Mouse (Mus musculus) midbrain, embryonic 15.5 days (tissue): ENCODE results near the gene Ndufa13. TPM values are rescaled to one million over a fixed set of nuclear protein-coding genes. Genes with fewer than 3 reads are reported as not detected.

ENCODE experiments used
- ATAC-seq: fragments of 200-750 bp; cut with Nextera tagmentation; replicated peaks from 2 replicates; pipeline ENCODE4 v1.8.0; 2017; ENCODE audit warnings: moderate TSS enrichment
- H3K27ac ChIP-seq: fragments of 300-500 bp; sonication (generic); 2 replicates; pipeline ENCODE4 v1.5.1; 2015; ENCODE audit warnings: mild to moderate bottlenecking, inconsistent platforms
- H3K27me3 ChIP-seq: fragments of 300-500 bp; sonication (generic); replicated peaks from 2 replicates; pipeline ENCODE4 v1.6.1; 2015; ENCODE audit warnings: inconsistent platforms
- H3K36me3 ChIP-seq: fragments of 300-500 bp; sonication (generic); replicated peaks from 2 replicates; pipeline ENCODE4 v1.6.1; 2015; ENCODE audit warnings: inconsistent platforms
- H3K4me1 ChIP-seq: fragments of 300-500 bp; sonication (generic); 2 replicates; pipeline ENCODE4 v1.6.1; 2015; ENCODE audit warnings: inconsistent platforms
- H3K4me2 ChIP-seq: fragments of 300-500 bp; sonication (generic); 2 replicates; pipeline ENCODE4 v1.6.1; 2015; ENCODE audit warnings: inconsistent platforms, mild to moderate bottlenecking, moderate library complexity
- H3K4me3 ChIP-seq: fragments of 300-500 bp; sonication (generic); 2 replicates; pipeline ENCODE4 v1.5.1; 2015; ENCODE audit warnings: mild to moderate bottlenecking, inconsistent platforms
- H3K9ac ChIP-seq: fragments of 300-500 bp; sonication (generic); 2 replicates; pipeline ENCODE4 v1.6.1; 2015; ENCODE audit warnings: mild to moderate bottlenecking, inconsistent platforms
- H3K9me3 ChIP-seq: fragments of 300-500 bp; sonication (generic); 2 replicates; pipeline ENCODE4 v1.6.1; 2016; ENCODE audit warnings: inconsistent platforms
- WGBS: fragments of 180-500 bp; shearing (Covaris S2); methylation state at CpG from one replicate; pipeline ENCODE4 v1.1.7; 2015; ENCODE audit warnings: mixed read lengths; 5-methylcytosine and 5-hydroxymethylcytosine counted together
- polyA plus RNA-seq: library from polyadenylated mRNA; unstranded; fragments of >200 nt; fragmentation: Nextera tagmentation; extraction: Ambion mirVana; gene quantifications from 2 replicates; pipeline ENCODE4 v1.2.1, GENCODE M21; 2015

Gene Ndufa13
- polyA plus RNA-seq, 1 experiment from 2014 or later: 172 TPM

- Histone ChIP-seq H3K36me3 (no peaks in the 10 kb centered on the region), H3K9ac (no peak within 1 kb of the TSS), H3K27me3 (peaks cover 80% of the 10 kb centered on the region), H3K4me1 (peaks cover 38% of the 10 kb centered on the region), H3K4me2 (peak within 1 kb of the TSS; percentile 45), H3K4me3 (peak within 1 kb of the TSS; percentile 27), H3K27ac (no peak within 1 kb of the TSS), H3K9me3 (no peaks in the 10 kb centered on the region)
- ATAC-seq: no peak
- WGBS: under 1% methylated on average over 60 of the region's 60 CpGs
Measured at GRCm38 (mm10) chr8:69887289-69888243, 14.8 kb downstream of the Ndufa13 start, which contains the start of gene Cilp2. Gene Cilp2 (minus strand): TSS chr8:69887687.

GRCm38 (mm10) chr8:69884141-69884540, 18.2 kb downstream of the Ndufa13 start:
- H3K9me3 ChIP-seq: no peaks in the 10 kb centered on the region
- peaks cover 100% of the 10 kb centered on the region for H3K27me3 ChIP-seq
- no peaks in the 10 kb centered on the region for H3K36me3 ChIP-seq
- ATAC-seq: no peak
- peaks cover 49% of the 10 kb centered on the region for H3K4me1 ChIP-seq
- H3K4me3 ChIP-seq: no peak overlapping the region
- H3K27ac ChIP-seq: no peak overlapping the region
- H3K4me2 ChIP-seq: no peak overlapping the region
- no peak overlapping the region for H3K9ac ChIP-seq
- 56% methylated on average over 13 of the region's 13 CpGs for WGBS

GRCm38 (mm10) chr8:69882833-69883600, 19.3 kb downstream of the Ndufa13 start:
- peak overlapping the region; percentile 42 for H3K4me3 ChIP-seq
- peaks cover 91% of the 10 kb centered on the region for H3K27me3 ChIP-seq
- peak overlapping the region; percentile 49 for H3K4me2 ChIP-seq
- no peak overlapping the region for H3K27ac ChIP-seq
- H3K36me3 ChIP-seq: no peaks in the 10 kb centered on the region
- ATAC-seq: peak; percentile 12; the same call in 1 of the 2 replicates
- no peak overlapping the region for H3K9ac ChIP-seq
- H3K9me3 ChIP-seq: no peaks in the 10 kb centered on the region
- H3K4me1 ChIP-seq: peaks cover 38% of the 10 kb centered on the region
- 12% methylated on average over 52 of the region's 52 CpGs for WGBS

GRCm38 (mm10) chr8:69882021-69882756, 20.2 kb downstream of the Ndufa13 start:
- H3K36me3 ChIP-seq: no peaks in the 10 kb centered on the region
- H3K4me1 ChIP-seq: peaks cover 30% of the 10 kb centered on the region; the same call in 1 of the 2 replicates
- peak overlapping the region; percentile 17; the same call in 1 of the 2 replicates for H3K9ac ChIP-seq
- peak overlapping the region; percentile 49 for H3K4me2 ChIP-seq
- ATAC-seq: peak; percentile 81
- H3K4me3 ChIP-seq: peak overlapping the region; percentile 42
- H3K27me3 ChIP-seq: peaks cover 82% of the 10 kb centered on the region
- H3K9me3 ChIP-seq: no peaks in the 10 kb centered on the region
- 3% methylated on average over 98 of the region's 103 CpGs for WGBS
- no peak overlapping the region for H3K27ac ChIP-seq

GRCm38 (mm10) chr8:69881261-69881865, 21.0 kb downstream of the Ndufa13 start:
- Histone ChIP-seq H3K27me3 (peaks cover 74% of the 10 kb centered on the region), H3K27ac (no peak overlapping the region), H3K36me3 (no peaks in the 10 kb centered on the region), H3K9ac (0 out of 2 replicates have a peak overlapping the region, but pooled peaks have one; percentile 17), H3K4me3 (peak overlapping the region; percentile 42), H3K4me1 (peaks cover 22% of the 10 kb centered on the region; the same call in 1 of the 2 replicates), H3K9me3 (no peaks in the 10 kb centered on the region), H3K4me2 (peak overlapping the region; percentile 49)
- peak; percentile 15 for ATAC-seq
- 20% methylated on average over 79 of the region's 79 CpGs for WGBS

GRCm38 (mm10) chr8:69880841-69881240, 21.5 kb downstream of the Ndufa13 start:
- Histone ChIP-seq H3K9me3 (no peaks in the 10 kb centered on the region), H3K4me1 (peaks cover 17% of the 10 kb centered on the region; the same call in 1 of the 2 replicates), H3K27me3 (peaks cover 69% of the 10 kb centered on the region), H3K36me3 (no peaks in the 10 kb centered on the region), H3K4me3 (peak overlapping the region; percentile 42), H3K9ac (no peak overlapping the region), H3K4me2 (peak overlapping the region; percentile 49), H3K27ac (no peak overlapping the region)
- ATAC-seq: no peak
- 10% methylated on average over 37 of the region's 37 CpGs for WGBS

GRCm38 (mm10) chr8:69879678-69880077, 22.7 kb downstream of the Ndufa13 start:
- Histone ChIP-seq H3K4me2 (peak overlapping the region; percentile 49; the same call in 1 of the 2 replicates), H3K4me3 (no peak overlapping the region), H3K4me1 (peaks cover 15% of the 10 kb centered on the region; the same call in 1 of the 2 replicates)

GRCm38 (mm10) chr8:69877992-69878391, 24.4 kb downstream of the Ndufa13 start:
- no peak for ATAC-seq
- peaks cover 41% of the 10 kb centered on the region for H3K27me3 ChIP-seq
- H3K4me2 ChIP-seq: no peak overlapping the region
- H3K9ac ChIP-seq: no peak overlapping the region
- no peaks in the 10 kb centered on the region for H3K36me3 ChIP-seq
- 68% methylated on average over 3 of the region's 3 CpGs for WGBS
- no peak overlapping the region for H3K27ac ChIP-seq
- no peak overlapping the region for H3K4me3 ChIP-seq
- H3K4me1 ChIP-seq: peaks cover 15% of the 10 kb centered on the region; the same call in 1 of the 2 replicates
- H3K9me3 ChIP-seq: no peaks in the 10 kb centered on the region

More at GRCm38 (mm10) chr8:69879678-69880077, 22.7 kb downstream of the Ndufa13 start:
- ATAC-seq: no peak
- H3K9ac ChIP-seq: no peak overlapping the region
- H3K27me3 ChIP-seq: peaks cover 57% of the 10 kb centered on the region
- no peaks in the 10 kb centered on the region for H3K36me3 ChIP-seq
- no peak overlapping the region for H3K27ac ChIP-seq
- H3K9me3 ChIP-seq: no peaks in the 10 kb centered on the region
- 63% methylated on average over 8 of the region's 8 CpGs for WGBS

- Histone ChIP-seq H3K27ac (no peak overlapping the region), H3K27me3 (peaks cover 35% of the 10 kb centered on the region), H3K4me1 (peaks cover 15% of the 10 kb centered on the region; the same call in 1 of the 2 replicates), H3K4me2 (no peak overlapping the region), H3K9ac (no peak overlapping the region), H3K36me3 (no peaks in the 10 kb centered on the region; the same call in 1 of the 2 replicates), H3K4me3 (no peak overlapping the region), H3K9me3 (no peaks in the 10 kb centered on the region)
- no peak for ATAC-seq
- 81% methylated on average over 4 of the region's 4 CpGs for WGBS
Measured at GRCm38 (mm10) chr8:69877396-69877795, 25.0 kb downstream of the Ndufa13 start.

- WGBS: 79% methylated on average over 10 of the region's 10 CpGs
- H3K4me3 ChIP-seq: no peak overlapping the region
- H3K36me3 ChIP-seq: no peaks in the 10 kb centered on the region; the same call in 1 of the 2 replicates
- peaks cover 30% of the 10 kb centered on the region for H3K27me3 ChIP-seq
- no peak for ATAC-seq
- H3K9ac ChIP-seq: no peak overlapping the region
- no peaks in the 10 kb centered on the region for H3K9me3 ChIP-seq
- no peak overlapping the region for H3K4me2 ChIP-seq
- no peak overlapping the region for H3K27ac ChIP-seq
- H3K4me1 ChIP-seq: peaks cover 14% of the 10 kb centered on the region; the same call in 1 of the 2 replicates
Measured at GRCm38 (mm10) chr8:69876967-69877366, 25.4 kb downstream of the Ndufa13 start.

- Histone ChIP-seq H3K9ac (no peak overlapping the region), H3K27me3 (peaks cover 22% of the 10 kb centered on the region), H3K9me3 (no peaks in the 10 kb centered on the region), H3K4me3 (no peak overlapping the region), H3K27ac (no peak overlapping the region), H3K36me3 (no peaks in the 10 kb centered on the region; the same call in 1 of the 2 replicates), H3K4me1 (peaks cover 5% of the 10 kb centered on the region; the same call in 1 of the 2 replicates), H3K4me2 (no peak overlapping the region)
- ATAC-seq: no peak
- WGBS: 42% methylated on average over 10 of the region's 10 CpGs
Measured at GRCm38 (mm10) chr8:69876097-69876496, 26.3 kb downstream of the Ndufa13 start.
